Mouse (Mus musculus): ENCODE data around the gene Pla2g5. TPM values are rescaled to one million over a fixed set of nuclear protein-coding genes. Genes with fewer than 3 reads are reported as not detected.
"Not testable (repeated sequence)": the region's sequence is repeated elsewhere in the genome, so short reads cannot be mapped to it uniquely, and the experiment has no call there.

Pla2g5 gene
- polyA plus RNA-seq, 1 experiment from 2014 or later, result not detected

DNA sequence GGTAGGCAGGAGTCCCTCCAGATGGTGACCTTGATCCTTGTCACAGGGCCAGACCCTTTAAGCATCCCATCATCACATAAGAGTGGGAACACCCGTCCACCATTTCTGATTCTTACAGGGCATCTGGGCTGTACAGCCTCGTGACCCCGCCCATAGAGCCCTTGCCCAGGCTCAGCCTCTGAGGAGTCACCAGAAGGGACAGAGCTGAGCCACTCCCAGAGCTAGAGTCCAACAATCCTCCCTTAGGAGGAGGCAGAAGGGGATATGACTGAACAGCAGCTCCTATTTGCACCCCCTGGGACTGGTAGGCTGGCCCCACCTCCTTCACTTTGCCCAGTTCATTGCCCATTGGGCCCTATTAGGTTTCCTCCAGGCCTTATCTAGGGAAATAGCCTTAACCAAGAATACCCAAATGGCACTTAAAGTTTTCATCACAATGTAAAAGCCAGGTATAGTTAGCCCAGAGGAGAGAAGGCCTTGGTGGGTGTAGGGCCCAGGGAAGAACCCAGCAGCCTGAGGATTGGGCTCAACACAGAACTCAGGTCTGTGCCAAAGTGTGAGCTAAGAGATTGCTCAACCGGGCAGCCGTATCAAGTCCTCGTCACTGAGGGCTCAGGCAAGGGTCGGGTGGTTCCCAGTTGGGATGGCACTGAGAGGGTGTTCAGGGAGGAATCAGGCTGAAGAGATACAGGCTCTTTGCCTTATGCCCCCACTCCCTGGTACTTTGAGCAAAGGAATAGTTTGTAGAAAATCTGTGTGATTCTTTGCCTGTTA is 17.7 kb upstream of the Pla2g5 start:
- WGBS (ENCODE audit: insufficient replicate concordance), result 67% methylated on average over 7 of the region's 7 CpGs
- no peaks in the 10 kb centered on the region for H3K27me3 ChIP-seq (ENCODE audit: control insufficient read depth, insufficient read depth, low read depth, low read length)
- H3K36me3 ChIP-seq (ENCODE audit: control insufficient read depth, insufficient read depth), result no peaks in the 10 kb centered on the region
- H3K9ac ChIP-seq (ENCODE audit: low read depth, low read length), result no peak overlapping the region
- H3K4me2 ChIP-seq (ENCODE audit: low read depth, low read length), result no peak overlapping the region
- H3K27ac ChIP-seq (ENCODE audit: low read length), result no peak overlapping the region
- ATAC-seq (ENCODE audit: low read depth), result no peak
- H3K9me3 ChIP-seq (replicated peaks; ENCODE audit: control insufficient read depth, low read length), result no peaks in the 10 kb centered on the region
- H3K4me1 ChIP-seq (ENCODE audit: control insufficient read depth, low read depth, low read length), result no peaks in the 10 kb centered on the region
- no peak overlapping the region for H3K4me3 ChIP-seq (ENCODE audit: low read depth, low read length)

DNA sequence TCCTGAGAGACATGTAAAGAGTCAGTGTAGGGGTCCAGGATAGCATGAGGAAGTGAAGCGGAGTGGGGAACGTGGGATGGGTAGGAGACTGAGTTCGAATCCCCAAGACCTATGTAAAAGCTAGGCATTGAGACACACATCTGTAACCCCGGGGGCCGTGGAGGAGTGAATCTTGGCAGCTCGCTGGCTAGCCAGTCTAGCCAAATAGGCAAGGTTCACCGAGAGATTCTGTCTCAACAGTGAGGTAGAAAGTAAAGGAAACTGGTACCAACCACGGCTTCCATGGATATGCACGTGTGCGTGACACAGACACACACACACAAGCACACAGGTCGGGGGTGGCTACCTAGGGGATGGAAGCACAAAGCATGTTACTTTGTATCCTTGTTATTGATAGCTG is 16.5 kb upstream of the Pla2g5 start:
- H3K27me3 ChIP-seq (ENCODE audit: control insufficient read depth, insufficient read depth, low read depth, low read length), result no peaks in the 10 kb centered on the region
- H3K4me3 ChIP-seq (ENCODE audit: low read depth, low read length), result no peak overlapping the region
- H3K36me3 ChIP-seq (ENCODE audit: control insufficient read depth, insufficient read depth), result no peaks in the 10 kb centered on the region
- no peak for ATAC-seq (ENCODE audit: low read depth)
- H3K4me2 ChIP-seq (ENCODE audit: low read depth, low read length), result no peak overlapping the region
- H3K4me1 ChIP-seq (ENCODE audit: control insufficient read depth, low read depth, low read length), result no peaks in the 10 kb centered on the region
- H3K9me3 ChIP-seq (replicated peaks; ENCODE audit: control insufficient read depth, low read length), result no peaks in the 10 kb centered on the region
- 72% methylated on average over 11 of the region's 11 CpGs for whole genome bisulfite sequencing (ENCODE audit: insufficient replicate concordance)
- H3K9ac ChIP-seq (ENCODE audit: low read depth, low read length), result no peak overlapping the region
- no peak overlapping the region for H3K27ac ChIP-seq (ENCODE audit: low read length)

DNA sequence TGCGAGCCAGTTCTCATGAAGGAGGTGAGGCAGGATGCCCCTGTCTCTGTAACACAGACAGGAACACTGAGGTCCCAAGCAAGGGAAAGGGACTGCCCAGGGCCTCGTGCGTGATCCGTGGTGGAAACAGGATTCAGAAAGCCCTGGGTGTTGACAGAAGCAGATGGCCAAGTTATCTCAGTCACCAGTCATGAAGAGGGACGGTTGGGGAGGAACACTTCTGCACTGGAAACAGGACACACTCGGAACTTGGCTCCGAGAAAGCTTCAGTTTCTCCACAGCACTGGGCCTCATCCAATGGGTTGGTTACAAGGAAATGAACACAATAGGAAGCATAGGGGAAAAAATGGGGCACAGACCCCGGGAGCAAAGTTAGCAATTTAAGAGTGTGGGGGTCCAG is 15.5 kb upstream of the Pla2g5 start:
- H3K9me3 ChIP-seq (replicated peaks; ENCODE audit: control insufficient read depth, low read length), result no peaks in the 10 kb centered on the region
- H3K36me3 ChIP-seq (ENCODE audit: control insufficient read depth, insufficient read depth), result no peaks in the 10 kb centered on the region
- H3K9ac ChIP-seq (ENCODE audit: low read depth, low read length), result no peak overlapping the region
- no peaks in the 10 kb centered on the region for H3K27me3 ChIP-seq (ENCODE audit: control insufficient read depth, insufficient read depth, low read depth, low read length)
- no peaks in the 10 kb centered on the region for H3K4me1 ChIP-seq (ENCODE audit: control insufficient read depth, low read depth, low read length)
- no peak overlapping the region for H3K27ac ChIP-seq (ENCODE audit: low read length)
- no peak overlapping the region for H3K4me3 ChIP-seq (ENCODE audit: low read depth, low read length)
- WGBS (ENCODE audit: insufficient replicate concordance), result 42% methylated on average over 8 of the region's 8 CpGs
- no peak for ATAC-seq (ENCODE audit: low read depth)
- H3K4me2 ChIP-seq (ENCODE audit: low read depth, low read length), result no peak overlapping the region

DNA sequence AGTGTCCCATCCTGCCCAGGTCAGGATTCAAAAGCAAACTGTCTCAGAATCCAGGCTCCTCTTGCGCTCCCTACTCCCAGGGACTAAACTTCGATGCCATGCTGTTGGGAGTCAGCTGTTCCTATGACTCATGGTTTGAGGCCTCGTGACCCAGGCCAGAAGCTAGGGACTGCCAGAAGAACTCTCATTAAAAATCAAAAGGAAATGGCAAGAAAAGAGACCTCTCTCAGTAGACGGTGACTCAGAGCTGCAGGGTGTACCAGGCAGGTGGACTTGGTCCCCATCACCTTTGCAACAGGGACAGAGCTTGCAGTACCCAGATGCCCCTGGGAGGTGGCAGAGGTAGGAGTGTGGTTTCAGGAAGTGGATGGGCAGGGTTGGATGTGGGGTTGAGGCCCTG is 14.4 kb upstream of the Pla2g5 start, which contains the start of gene Pla2g2e:
Gene Pla2g2e, plus strand, starts transcription at position 212 of the 400 bp plus-strand sequence.
- Histone ChIP-seq H3K4me1 (ENCODE audit: control insufficient read depth, low read depth, low read length) (no peaks in the 10 kb centered on the region), H3K4me2 (ENCODE audit: low read depth, low read length) (no peak within 1 kb of the TSS), H3K9me3 (replicated peaks; ENCODE audit: control insufficient read depth, low read length) (no peaks in the 10 kb centered on the region), H3K9ac (ENCODE audit: low read depth, low read length) (no peak within 1 kb of the TSS), H3K27ac (ENCODE audit: low read length) (no peak within 1 kb of the TSS), H3K27me3 (ENCODE audit: control insufficient read depth, insufficient read depth, low read depth, low read length) (no peaks in the 10 kb centered on the region), H3K4me3 (ENCODE audit: low read depth, low read length) (no peak within 1 kb of the TSS), H3K36me3 (ENCODE audit: control insufficient read depth, insufficient read depth) (no peaks in the 10 kb centered on the region)
- no peak for ATAC-seq (ENCODE audit: low read depth)
- WGBS (ENCODE audit: insufficient replicate concordance), result 54% methylated on average over 4 of the region's 4 CpGs

DNA sequence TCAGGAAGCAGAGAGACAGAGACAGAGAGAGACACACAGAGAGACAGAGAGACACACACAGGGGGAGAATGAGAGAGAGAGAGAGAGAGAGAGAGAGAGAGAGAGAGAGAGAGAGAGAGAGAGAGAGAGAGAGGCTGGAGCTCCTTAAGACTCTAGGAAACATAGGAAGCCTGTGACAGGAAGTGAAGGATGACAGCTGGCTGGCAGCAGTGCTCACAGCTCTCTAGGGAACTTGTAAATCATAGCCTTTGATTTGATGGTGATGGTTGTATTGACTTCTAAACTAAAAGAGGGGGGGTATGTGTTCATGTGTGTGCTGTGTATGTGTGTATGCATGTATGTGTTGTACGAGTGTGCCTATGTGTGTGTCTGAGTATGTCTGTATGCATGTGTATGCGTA is 12.7 kb upstream of the Pla2g5 start:
- Histone ChIP-seq H3K36me3 (ENCODE audit: control insufficient read depth, insufficient read depth) (no peaks in the 10 kb centered on the region), H3K27ac (ENCODE audit: low read length) (no peak overlapping the region), H3K4me1 (ENCODE audit: control insufficient read depth, low read depth, low read length) (no peaks in the 10 kb centered on the region), H3K4me2 (ENCODE audit: low read depth, low read length) (no peak overlapping the region), H3K4me3 (ENCODE audit: low read depth, low read length) (no peak overlapping the region), H3K9me3 (replicated peaks; ENCODE audit: control insufficient read depth, low read length) (no peaks in the 10 kb centered on the region), H3K9ac (ENCODE audit: low read depth, low read length) (no peak overlapping the region), H3K27me3 (ENCODE audit: control insufficient read depth, insufficient read depth, low read depth, low read length) (no peaks in the 10 kb centered on the region)
- WGBS (ENCODE audit: insufficient replicate concordance), result 61% methylated on average over 2 of the region's 2 CpGs
- ATAC-seq (ENCODE audit: low read depth), result no peak

DNA sequence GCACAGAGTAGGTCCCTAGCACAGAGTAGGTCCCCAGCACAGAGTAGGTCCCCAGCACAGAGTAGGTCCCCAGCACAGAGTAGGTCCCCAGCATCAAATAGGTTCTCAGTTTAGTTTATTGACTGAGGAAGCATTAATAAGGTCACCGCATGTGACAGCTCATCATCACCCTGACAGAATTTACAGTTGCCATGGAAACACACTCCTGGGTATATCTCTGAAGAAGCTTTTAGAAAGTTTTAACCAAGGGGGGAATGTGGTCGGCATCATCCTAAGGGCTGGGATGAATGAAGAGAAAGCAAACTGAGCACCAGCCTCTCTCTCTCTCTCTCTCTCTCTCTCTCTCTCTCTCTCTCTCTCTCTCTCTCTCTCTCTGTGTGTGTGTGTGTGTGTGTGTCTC is 12.0 kb upstream of the Pla2g5 start:
- not testable (repeated sequence) for H3K4me2 ChIP-seq (ENCODE audit: low read depth, low read length)

DNA sequence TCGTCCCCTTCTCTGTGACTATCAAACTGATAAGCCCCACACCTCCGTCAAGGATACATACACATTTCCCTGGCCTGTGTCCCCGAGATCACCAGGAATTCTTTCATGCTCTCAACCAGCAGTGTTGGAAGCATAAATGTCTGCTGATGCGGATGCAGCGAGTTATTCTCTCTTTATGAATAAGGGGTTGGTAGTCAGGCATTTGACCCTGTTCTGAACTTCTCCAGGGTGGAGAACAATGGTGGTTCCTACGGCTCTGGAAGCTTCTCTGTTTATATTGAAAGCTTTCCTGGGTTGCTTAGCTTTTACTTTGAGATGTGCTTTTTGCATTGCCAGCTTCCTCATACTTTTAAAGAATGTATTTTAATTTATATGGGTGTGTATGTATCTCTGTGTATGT is 10.6 kb upstream of the Pla2g5 start, which contains the start of gene Gm13030:
Gene Gm13030, minus strand, starts transcription at position 101 of the 400 bp plus-strand sequence.
- Histone ChIP-seq H3K27me3 (ENCODE audit: control insufficient read depth, insufficient read depth, low read depth, low read length) (no peaks in the 10 kb centered on the region), H3K27ac (ENCODE audit: low read length) (no peak within 1 kb of the TSS), H3K9me3 (replicated peaks; ENCODE audit: control insufficient read depth, low read length) (no peaks in the 10 kb centered on the region), H3K4me3 (ENCODE audit: low read depth, low read length) (no peak within 1 kb of the TSS), H3K4me2 (ENCODE audit: low read depth, low read length) (no peak within 1 kb of the TSS), H3K36me3 (ENCODE audit: control insufficient read depth, insufficient read depth) (no peaks in the 10 kb centered on the region), H3K9ac (ENCODE audit: low read depth, low read length) (no peak within 1 kb of the TSS), H3K4me1 (ENCODE audit: control insufficient read depth, low read depth, low read length) (no peaks in the 10 kb centered on the region)
- WGBS (ENCODE audit: insufficient replicate concordance), result 56% methylated on average over 6 of the region's 6 CpGs
- ATAC-seq (ENCODE audit: low read depth), result no peak

More for the DNA sequence above, 12.0 kb upstream of the Pla2g5 start:
- not testable (repeated sequence) for ATAC-seq (ENCODE audit: low read depth); H3K36me3 ChIP-seq (ENCODE audit: control insufficient read depth, insufficient read depth); H3K27me3 ChIP-seq (ENCODE audit: control insufficient read depth, insufficient read depth, low read depth, low read length); H3K4me1 ChIP-seq (ENCODE audit: control insufficient read depth, low read depth, low read length); H3K9ac ChIP-seq (ENCODE audit: low read depth, low read length); H3K27ac ChIP-seq (ENCODE audit: low read length); H3K4me3 ChIP-seq (ENCODE audit: low read depth, low read length); H3K9me3 ChIP-seq (replicated peaks; ENCODE audit: control insufficient read depth, low read length)
- WGBS (ENCODE audit: insufficient replicate concordance), result 74% methylated on average over 2 of the region's 2 CpGs

DNA sequence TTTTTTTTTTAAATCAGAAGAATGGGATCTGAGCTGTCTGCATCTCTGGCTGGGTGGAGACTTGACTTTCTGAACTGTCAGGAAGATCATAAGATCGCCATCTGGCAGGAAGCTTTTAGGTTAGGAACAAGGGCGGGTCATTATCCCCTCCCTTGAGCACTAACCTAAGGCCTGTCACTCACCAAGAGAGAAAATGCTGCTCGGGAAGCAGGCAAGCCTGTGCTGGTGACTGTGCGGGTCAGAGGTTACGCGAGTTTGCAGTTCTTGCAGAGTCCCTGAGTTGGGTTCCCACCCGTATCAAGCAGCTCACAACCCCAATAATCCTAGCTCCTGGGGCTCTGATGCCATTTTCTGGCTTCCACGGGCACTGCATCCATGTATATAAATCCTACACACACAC is 5.4 kb upstream of the Pla2g5 start:
- no peak for ATAC-seq (ENCODE audit: low read depth)
- no peak overlapping the region for H3K27ac ChIP-seq (ENCODE audit: low read length)
- H3K4me2 ChIP-seq (ENCODE audit: low read depth, low read length), result no peak overlapping the region
- WGBS (ENCODE audit: insufficient replicate concordance), result 49% methylated on average over 8 of the region's 8 CpGs
- H3K36me3 ChIP-seq (ENCODE audit: control insufficient read depth, insufficient read depth), result no peaks in the 10 kb centered on the region
- H3K9me3 ChIP-seq (replicated peaks; ENCODE audit: control insufficient read depth, low read length), result no peaks in the 10 kb centered on the region
- no peak overlapping the region for H3K9ac ChIP-seq (ENCODE audit: low read depth, low read length)
- H3K4me1 ChIP-seq (ENCODE audit: control insufficient read depth, low read depth, low read length), result no peaks in the 10 kb centered on the region
- no peaks in the 10 kb centered on the region; the same call in 1 of the 2 replicates for H3K27me3 ChIP-seq (ENCODE audit: control insufficient read depth, insufficient read depth, low read depth, low read length)
- H3K4me3 ChIP-seq (ENCODE audit: low read depth, low read length), result no peak overlapping the region

DNA sequence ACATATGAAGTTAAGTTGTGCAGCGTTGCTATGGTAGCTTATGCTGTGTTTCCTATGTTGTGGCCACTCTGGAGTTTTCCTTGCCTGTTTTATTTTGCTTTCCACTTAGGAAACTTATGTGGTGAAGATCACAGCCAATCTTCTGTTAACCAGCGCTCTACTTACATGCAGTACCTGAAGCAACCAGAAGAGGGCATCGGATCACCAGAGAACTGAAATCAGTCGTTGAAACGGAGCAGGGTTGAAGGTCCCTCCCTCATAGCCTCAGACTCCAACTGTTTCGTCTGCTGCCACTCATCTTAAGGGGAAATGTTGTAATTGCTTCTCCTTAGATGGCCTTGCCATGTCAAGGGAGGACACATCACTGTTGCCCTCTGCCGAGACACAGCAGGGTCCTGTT is 3.1 kb upstream of the Pla2g5 start:
- no peak for ATAC-seq (ENCODE audit: low read depth)
- H3K27ac ChIP-seq (ENCODE audit: low read length), result no peak overlapping the region
- H3K9me3 ChIP-seq (replicated peaks; ENCODE audit: control insufficient read depth, low read length), result no peaks in the 10 kb centered on the region
- no peak overlapping the region for H3K9ac ChIP-seq (ENCODE audit: low read depth, low read length)
- H3K4me3 ChIP-seq (ENCODE audit: low read depth, low read length), result no peak overlapping the region
- H3K36me3 ChIP-seq (ENCODE audit: control insufficient read depth, insufficient read depth), result no peaks in the 10 kb centered on the region
- WGBS (ENCODE audit: insufficient replicate concordance), result 9% methylated on average over 7 of the region's 7 CpGs
- H3K27me3 ChIP-seq (ENCODE audit: control insufficient read depth, insufficient read depth, low read depth, low read length), result no peaks in the 10 kb centered on the region; the same call in 1 of the 2 replicates
- no peaks in the 10 kb centered on the region for H3K4me1 ChIP-seq (ENCODE audit: control insufficient read depth, low read depth, low read length)
- H3K4me2 ChIP-seq (ENCODE audit: low read depth, low read length), result no peak overlapping the region
